Comparison of ENCODE assay signal across 13 mouse cellular contexts in the genomic region with DNA sequence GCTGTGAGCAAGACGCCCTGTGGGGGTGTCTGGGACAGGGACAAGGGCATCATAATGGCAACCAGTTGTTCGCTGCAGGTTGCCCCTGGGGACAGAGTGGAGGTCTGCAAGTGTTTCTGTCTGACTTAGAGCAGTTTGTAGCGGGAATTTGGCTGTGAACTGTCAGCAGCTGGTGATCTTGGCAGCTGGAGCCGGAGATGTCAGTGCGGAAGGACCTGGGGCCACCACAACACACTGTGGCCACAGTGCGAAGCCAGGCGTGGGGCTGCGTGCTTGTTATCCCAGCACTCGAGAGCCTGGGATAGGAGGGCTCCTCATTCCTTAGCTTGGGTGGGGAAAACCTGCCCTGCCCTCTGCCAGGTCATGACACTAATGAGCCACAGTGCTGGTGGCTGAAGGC.
DNase-seq lines count a peak whose midpoint lies in the region.
"Had no signal": no experiment of that assay in that cellular context is flagged by ENCODE, and none has a peak within 500 bp of the region (broad histone marks: within the 10 kb centered on the region; RNA-seq: fewer than 3 reads in every experiment).

No protein-coding gene starts in this region.

- intact Hi-C loops in heart, postnatal 25 days (cut with DNase I) = no loop called here
- intact Hi-C loops in left cerebral cortex, postnatal 4 days (cut with DNase I) = loop anchor here (5.0 kb wide), 1 partner anchor 86 kb away; the partner anchor contains the start of gene Dlgap4
- intact Hi-C loops in left cerebral cortex, postnatal 25 days (cut with DNase I) = no loop called here

- peak; percentile 28 to 36 for DNase-seq in heart, adult 18-20 months
- no peak for DNase-seq in heart, postnatal 25 days (ENCODE audit: low spot score)
- peak; percentile 64 for DNase-seq in left cerebral cortex, postnatal 4 days
- no peak for DNase-seq in left cerebral cortex, postnatal 25 days (ENCODE audit: low spot score in 2 of 2)
- peak; percentile 17 for DNase-seq in Muller cell, postnatal 12 days (ENCODE audit: inconsistent ontology term)
- DNase-seq in heart, postnatal 4 days = peak; percentile 37
- no peak for DNase-seq in natural killer cell, adult 2 months (ENCODE audit: low spot score in 2 of 2)
- DNase-seq: adrenal gland, postnatal 14 days; cerebellum, postnatal 36 days; gastrocnemius, postnatal 10 days; liver; liver, postnatal 0 days; thymus, postnatal 14 days had no signal

Comparison
In these comparisons a context has a peak if more than half of its experiments do, and no peak if none do; other contexts are left out.
1. DNase-seq: peak in heart, adult 18-20 months (2 of 2), left cerebral cortex, postnatal 4 days (single experiment), Muller cell, postnatal 12 days (single experiment) and heart, postnatal 4 days (single experiment); none in heart, postnatal 25 days (single experiment), left cerebral cortex, postnatal 25 days (0 of 2) and natural killer cell, adult 2 months (0 of 2).